Mouse (Mus musculus) thymus, adult 2 months (tissue): ENCODE data around the gene Vav3. TPM values are rescaled to one million over a fixed set of nuclear protein-coding genes. Genes with fewer than 3 reads are reported as not detected.

Source experiments
- DNase-seq: peaks from one replicate; pipeline ENCODE4 v3.0.0; 2021
- H3K27ac ChIP-seq: fragments of 200-500 bp; 2 replicates; pipeline ENCODE4 v1.5.1; 2012; ENCODE audit warnings: low read length, control low read depth; ENCODE audit not compliant: control insufficient read depth, insufficient read depth
- H3K27me3 ChIP-seq: fragments of 200-500 bp; 2 replicates; pipeline ENCODE4 v1.6.1; 2012; ENCODE audit warnings: mild to moderate bottlenecking, low read length, moderate library complexity, mixed read lengths; ENCODE audit not compliant: control insufficient read depth, insufficient read depth
- H3K36me3 ChIP-seq: fragments of 200-500 bp; 2 replicates; pipeline ENCODE4 v1.6.1; 2012; ENCODE audit warnings: mild to moderate bottlenecking, low read length, moderate library complexity; ENCODE audit not compliant: control insufficient read depth, insufficient read depth
- H3K4me1 ChIP-seq: fragments of 200-500 bp; replicated peaks from 2 replicates; pipeline ENCODE4 v1.6.1; 2012; ENCODE audit warnings: low read length; ENCODE audit not compliant: control insufficient read depth, insufficient read depth
- H3K4me3 ChIP-seq: fragments of 200-500 bp; 2 replicates; pipeline ENCODE4 v1.5.1; 2012; ENCODE audit warnings: mild to moderate bottlenecking, low read length, control low read depth, moderate library complexity; ENCODE audit not compliant: control insufficient read depth, insufficient read depth
- CTCF ChIP-seq: fragments of 200-500 bp; IDR thresholded peaks from 2 replicates; pipeline ENCODE4 v1.5.1; 2012; ENCODE audit warnings: mild to moderate bottlenecking, control low read depth, low read length, moderate library complexity, borderline replicate concordance; ENCODE audit not compliant: control insufficient read depth, poor library complexity, insufficient read depth; ENCODE audit errors: extremely low read depth
- POLR2A ChIP-seq: fragments of 200-500 bp; IDR thresholded peaks from 2 replicates; pipeline ENCODE4 v1.6.1; 2012; ENCODE audit warnings: mild to moderate bottlenecking, low read length, control low read depth, moderate library complexity; ENCODE audit not compliant: control insufficient read depth, poor library complexity, insufficient read depth; ENCODE audit errors: extremely low read depth
- WGBS: fragments of 180-500 bp; shearing (Covaris S2); methylation state at CpG from one replicate; pipeline ENCODE4 v1.1.7; 2018; 5-methylcytosine and 5-hydroxymethylcytosine counted together
- polyA plus RNA-seq: library from polyadenylated mRNA; depleted of rRNA; stranded (reverse); fragments of >200 nt; gene quantifications from 2 replicates; pipeline ENCODE4 v1.2.3, GENCODE M21; 2012

Vav3 gene
- polyA plus RNA-seq, 1 experiment = 3.1 TPM

- no peak for DNase-seq
- 90% methylated on average over 7 of the region's 7 CpGs for WGBS
- no peaks in the 10 kb centered on the region for H3K27me3 ChIP-seq
- no peaks in the 10 kb centered on the region for H3K36me3 ChIP-seq
- no peak overlapping the region for H3K27ac ChIP-seq
- TF ChIP-seq POLR2A (no peak), CTCF (no peak)
- H3K4me1 ChIP-seq = no peaks in the 10 kb centered on the region
- H3K4me3 ChIP-seq = no peak overlapping the region
These were observed 221.3 kb downstream of the Vav3 start for GRCm38 (mm10) chr3:109561776-109562175.

GRCm38 (mm10) chr3:109562268-109562667 is 221.8 kb downstream of the Vav3 start:
- no peak for DNase-seq
- no peak overlapping the region for H3K27ac ChIP-seq
- no peaks in the 10 kb centered on the region for H3K36me3 ChIP-seq
- no peaks in the 10 kb centered on the region for H3K27me3 ChIP-seq
- H3K4me3 ChIP-seq = no peak overlapping the region
- 93% methylated on average over 4 of the region's 4 CpGs for WGBS
- H3K4me1 ChIP-seq = no peaks in the 10 kb centered on the region
- TF ChIP-seq POLR2A (no peak), CTCF (no peak)

GRCm38 (mm10) chr3:109564443-109564842 is 224.0 kb downstream of the Vav3 start:
- Histone ChIP-seq H3K4me3 (no peak overlapping the region), H3K36me3 (no peaks in the 10 kb centered on the region), H3K27me3 (no peaks in the 10 kb centered on the region), H3K27ac (no peak overlapping the region), H3K4me1 (no peaks in the 10 kb centered on the region)
- no peak for DNase-seq
- TF ChIP-seq POLR2A (no peak), CTCF (no peak)
- WGBS = 95% methylated on average over 2 of the region's 2 CpGs

DNA sequence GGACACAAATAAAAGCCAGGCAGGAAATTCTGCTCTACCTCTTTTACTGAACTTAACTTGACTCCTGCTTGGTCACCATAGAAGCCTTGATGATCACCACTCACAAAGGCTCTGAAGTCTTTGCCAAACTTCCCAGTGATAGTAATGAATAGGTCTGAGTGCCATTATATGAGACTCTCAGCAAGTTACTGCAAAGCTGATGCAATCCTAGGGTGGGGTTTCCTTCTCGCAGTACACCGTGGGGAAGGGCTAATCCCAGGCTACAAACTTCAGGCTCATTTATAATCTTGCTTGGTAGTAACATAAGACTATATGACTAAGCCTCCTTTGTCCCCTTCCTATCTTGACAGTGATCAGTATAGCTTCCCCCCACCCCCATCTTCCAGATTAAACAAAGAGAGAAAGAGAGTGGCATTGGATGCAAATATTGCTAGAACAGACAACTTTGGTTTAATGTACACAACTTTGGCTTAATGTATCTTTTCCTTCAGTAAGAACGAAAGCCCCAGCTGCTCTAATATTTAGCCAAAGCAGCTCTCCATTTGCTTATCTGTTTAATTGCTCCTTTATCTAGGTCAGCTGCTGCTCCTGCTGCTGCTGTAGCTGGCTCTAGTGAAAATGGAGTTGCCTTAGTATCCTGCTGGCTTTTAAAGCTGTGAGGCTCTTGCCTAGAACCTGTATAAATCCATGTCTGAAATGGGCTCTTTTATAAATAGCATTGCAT is 228.3 kb downstream of the Vav3 start:
- Histone ChIP-seq H3K27me3 (no peaks in the 10 kb centered on the region), H3K4me1 (no peaks in the 10 kb centered on the region), H3K36me3 (no peaks in the 10 kb centered on the region), H3K4me3 (no peak overlapping the region), H3K27ac (no peak overlapping the region)
- WGBS = 96% methylated on average over 3 of the region's 3 CpGs
- no peak for DNase-seq
- TF ChIP-seq CTCF (no peak), POLR2A (no peak)

- WGBS = 11% methylated on average over 1 of the region's 1 CpGs
- Histone ChIP-seq H3K27ac (no peak overlapping the region), H3K36me3 (no peaks in the 10 kb centered on the region), H3K27me3 (no peaks in the 10 kb centered on the region), H3K4me3 (no peak overlapping the region), H3K4me1 (no peaks in the 10 kb centered on the region)
- TF ChIP-seq CTCF (no peak), POLR2A (no peak)
- no peak for DNase-seq
These were observed 231.0 kb downstream of the Vav3 start for GRCm38 (mm10) chr3:109571483-109571882.

- TF ChIP-seq POLR2A = no peak
- TF ChIP-seq CTCF = no peak
- H3K4me1 ChIP-seq = no peaks in the 10 kb centered on the region
- WGBS = 88% methylated on average over 3 of the region's 3 CpGs
- no peak for DNase-seq
- H3K27me3 ChIP-seq = no peaks in the 10 kb centered on the region
- no peak overlapping the region for H3K4me3 ChIP-seq
- H3K27ac ChIP-seq = no peak overlapping the region
- no peaks in the 10 kb centered on the region for H3K36me3 ChIP-seq
These were observed 232.4 kb downstream of the Vav3 start for GRCm38 (mm10) chr3:109572871-109573270.

GRCm38 (mm10) chr3:109573549-109574146 is 233.2 kb downstream of the Vav3 start:
- H3K4me3 ChIP-seq = no peak overlapping the region
- DNase-seq = no peak
- no peaks in the 10 kb centered on the region for H3K27me3 ChIP-seq
- TF ChIP-seq CTCF (no peak), POLR2A (no peak)
- H3K36me3 ChIP-seq = no peaks in the 10 kb centered on the region
- no peak overlapping the region for H3K27ac ChIP-seq
- 96% methylated on average over 10 of the region's 10 CpGs for WGBS
- H3K4me1 ChIP-seq = no peaks in the 10 kb centered on the region
